Mouse (Mus musculus) retina, postnatal 7 days (tissue): ENCODE measurements at regions not wholly inside any gene's neighbourhood (a gene's known extent, or its start where the extent isn't known, plus 50 kb on each side); places are given as distances from the start of the nearest gene placed in this dataset.

Source experiments
- DNase-seq: peaks from one replicate; pipeline ENCODE4 v3.0.0-alpha.2; 2012; ENCODE audit warnings: low read depth, low spot score

DNA sequence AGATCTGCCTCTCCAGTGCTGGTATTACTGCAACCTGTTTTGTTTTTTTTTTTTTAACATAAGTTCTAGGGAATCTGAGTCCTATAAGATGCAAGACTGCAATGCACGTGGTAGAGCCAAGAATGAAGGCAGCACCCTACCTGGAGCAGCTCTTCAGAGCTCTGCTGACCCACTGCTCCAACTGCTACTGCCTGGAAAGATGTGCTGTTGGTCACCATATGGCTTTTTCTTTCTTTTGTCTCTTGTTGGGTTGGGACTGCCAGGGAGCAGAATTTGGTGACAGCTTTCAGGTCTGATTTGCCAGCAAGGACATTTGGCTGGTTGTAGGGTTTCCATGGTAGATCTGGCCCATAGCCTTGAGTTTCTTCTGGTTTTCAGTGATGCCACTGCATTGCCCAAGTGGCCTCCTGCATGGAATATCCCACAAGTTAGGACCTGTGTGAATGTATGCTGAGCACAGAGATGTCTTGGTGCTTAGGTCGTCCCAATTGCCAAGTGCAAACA, 123.9 kb upstream of the Irf2bp2 start:
- no peak for DNase-seq

DNA sequence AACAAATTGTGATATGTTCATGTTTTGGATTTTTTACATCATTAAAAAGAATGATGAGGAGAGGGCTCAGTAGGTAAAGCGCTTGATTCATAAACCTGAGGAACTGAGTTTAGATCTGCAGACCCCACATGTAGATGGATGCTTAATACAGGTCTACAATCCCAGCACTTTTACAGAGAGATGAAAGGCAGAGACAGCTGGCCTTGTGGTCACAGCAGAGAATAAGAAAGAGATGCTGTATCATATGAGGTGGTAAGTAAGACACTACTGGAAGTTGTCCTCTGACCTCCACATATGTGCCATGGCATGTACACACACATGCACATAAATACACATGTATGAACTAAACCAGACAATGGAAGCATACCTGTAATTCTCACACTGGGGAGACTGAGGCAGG, 121.9 kb upstream of the Irf2bp2 start:
- DNase-seq = no peak

DNA sequence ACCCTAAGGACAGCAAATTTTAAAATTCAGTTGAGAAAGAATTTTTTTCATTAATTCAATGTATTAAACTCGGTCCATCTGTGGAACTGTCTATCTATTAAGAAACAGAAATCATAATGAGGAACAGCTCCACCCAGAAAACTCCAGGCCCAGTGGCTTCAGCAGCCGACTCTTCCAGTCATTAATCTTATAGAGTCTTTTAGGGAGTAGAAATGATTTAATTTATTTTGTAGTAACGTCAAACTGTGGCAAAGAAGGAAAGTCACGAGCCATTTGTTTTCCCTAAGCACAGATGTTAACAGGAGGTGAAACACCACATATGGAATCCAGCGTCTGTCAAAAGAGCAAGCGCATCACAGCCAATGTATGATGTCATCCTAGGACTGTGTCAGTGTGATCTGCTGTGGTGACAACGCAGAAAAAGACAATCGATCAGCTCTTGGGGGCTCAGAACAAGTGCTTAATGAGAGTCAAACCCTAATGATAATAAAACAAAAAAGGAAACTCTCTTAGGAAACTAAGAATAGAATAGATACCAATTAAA, 119.9 kb upstream of the Irf2bp2 start:
- DNase-seq = no peak

DNA sequence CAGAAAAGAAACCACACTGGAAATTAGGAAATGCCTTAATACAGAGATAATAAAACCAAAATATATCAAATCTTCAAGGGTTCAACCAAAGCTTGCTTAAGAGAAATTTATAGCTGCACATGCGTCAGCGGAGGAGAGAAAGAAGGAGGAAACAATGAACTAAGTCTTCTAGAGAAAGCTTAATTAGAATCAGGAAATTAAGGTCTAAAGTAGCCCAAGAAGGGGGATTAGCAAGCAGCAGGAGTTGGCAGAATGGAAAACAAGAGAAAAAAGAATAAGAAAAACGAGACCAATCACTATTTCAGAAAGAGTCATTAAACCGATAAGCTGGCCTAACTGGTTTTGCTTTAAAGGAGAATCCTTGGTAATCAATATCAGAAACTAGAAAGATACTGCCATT, 119.4 kb upstream of the Irf2bp2 start:
- DNase-seq = no peak

DNA sequence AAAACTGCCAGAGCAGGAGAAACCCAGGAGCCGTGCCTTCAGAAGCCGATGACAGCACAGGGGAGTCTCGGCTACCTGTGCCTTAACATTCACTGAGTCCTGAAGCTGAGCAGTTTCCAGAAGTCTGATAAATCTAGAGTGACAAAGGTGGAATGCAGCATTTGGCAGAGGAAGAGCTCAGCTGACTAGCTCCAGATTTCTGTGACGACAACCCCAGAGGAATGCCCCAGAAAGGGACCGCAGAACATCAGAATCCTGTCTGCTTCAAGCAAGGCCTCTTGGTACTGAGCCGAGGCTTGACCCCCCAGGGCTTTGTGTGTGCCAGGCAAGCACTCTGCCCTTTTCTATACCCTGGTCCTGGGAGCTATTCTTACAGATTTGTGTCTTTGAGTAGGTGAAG, 119.0 kb upstream of the Irf2bp2 start:
- DNase-seq = no peak

DNA sequence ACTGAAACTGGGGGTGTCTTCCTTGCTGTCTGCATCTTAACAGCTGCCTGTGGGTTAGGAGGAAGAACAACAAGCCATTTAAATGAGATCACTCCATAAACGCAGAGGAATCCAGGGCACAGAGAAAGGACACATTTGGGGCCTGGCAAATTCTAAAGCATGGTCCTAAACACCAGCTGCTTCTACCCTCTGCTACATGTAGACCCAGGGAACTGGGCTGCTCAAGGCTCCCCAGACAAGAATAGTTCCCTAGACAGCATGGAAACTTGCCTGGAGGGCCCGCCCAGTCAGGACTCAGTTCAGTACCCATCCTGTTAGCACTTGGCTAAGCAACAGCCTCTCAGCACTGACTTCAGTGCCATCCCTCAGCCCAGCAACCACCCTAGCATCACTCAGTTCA, 115.2 kb upstream of the Irf2bp2 start:
- DNase-seq = no peak

DNA sequence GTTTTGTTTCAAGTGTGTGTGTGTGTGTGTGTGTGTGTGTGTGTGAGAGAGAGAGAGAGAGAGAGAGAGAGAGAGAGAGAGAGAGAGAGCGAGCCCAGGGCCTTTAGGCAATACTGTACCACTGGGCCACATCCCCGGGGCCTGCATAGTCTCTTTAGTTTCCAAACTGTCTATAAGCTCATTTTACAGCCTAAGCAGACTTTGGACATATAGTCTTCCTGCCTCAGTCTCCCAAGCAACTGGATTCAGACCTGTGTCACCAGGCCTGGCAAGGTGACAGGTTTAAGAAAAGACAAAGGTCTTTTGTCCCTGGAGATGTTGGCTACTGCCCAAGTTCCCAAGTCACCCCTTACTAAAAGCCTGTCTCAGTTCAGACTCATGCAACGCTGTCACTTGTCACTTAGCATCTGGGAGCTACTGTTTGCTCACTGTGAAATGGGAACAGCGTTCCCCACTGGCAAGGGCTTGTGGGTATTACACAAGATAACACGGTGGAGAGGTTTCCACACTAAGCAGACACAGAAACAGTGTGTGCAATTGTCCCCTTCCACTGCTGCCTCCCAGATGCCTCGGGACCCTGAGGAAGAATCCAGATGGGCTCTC, 113.6 kb upstream of the Irf2bp2 start:
- no peak for DNase-seq

DNA sequence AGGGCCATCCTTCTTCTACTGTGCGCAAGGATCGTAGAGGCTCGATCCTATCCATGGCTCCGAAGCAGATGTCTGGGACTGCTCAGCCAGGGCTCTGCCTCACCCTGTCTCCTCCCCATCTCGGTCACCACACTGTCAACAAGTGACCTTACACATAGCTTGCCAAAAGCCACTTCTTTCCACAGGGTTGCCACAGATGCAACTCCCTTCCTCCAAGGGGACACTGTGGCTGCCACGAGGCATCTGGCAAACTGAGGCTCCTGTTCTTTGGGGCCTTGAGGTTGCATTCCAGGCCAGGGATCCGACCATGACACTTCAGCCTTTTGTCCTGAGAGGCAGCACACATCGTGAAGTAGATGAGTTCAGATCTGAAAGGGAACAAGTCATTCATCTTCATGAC, 112.5 kb upstream of the Irf2bp2 start:
- DNase-seq = no peak

DNA sequence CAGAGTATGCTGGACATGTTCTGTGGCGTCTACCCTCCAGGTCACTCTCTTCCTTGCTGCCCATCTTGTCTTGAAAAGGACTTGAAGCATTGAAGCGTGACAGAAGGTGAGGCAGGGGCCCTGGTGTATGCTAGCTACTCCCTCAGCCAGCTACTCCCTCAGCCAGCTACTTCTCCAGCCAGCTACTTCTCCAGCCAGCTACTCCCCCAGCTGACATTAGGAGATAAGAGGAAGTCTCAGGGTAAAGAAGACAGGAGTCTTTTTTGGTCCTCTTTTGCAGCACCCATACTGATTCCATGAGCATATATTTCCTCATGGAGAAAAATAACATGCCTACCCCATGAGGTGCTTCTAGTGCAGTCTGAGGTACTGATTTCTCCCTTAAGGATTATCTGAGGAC, 111.6 kb upstream of the Irf2bp2 start:
- no peak for DNase-seq

DNA sequence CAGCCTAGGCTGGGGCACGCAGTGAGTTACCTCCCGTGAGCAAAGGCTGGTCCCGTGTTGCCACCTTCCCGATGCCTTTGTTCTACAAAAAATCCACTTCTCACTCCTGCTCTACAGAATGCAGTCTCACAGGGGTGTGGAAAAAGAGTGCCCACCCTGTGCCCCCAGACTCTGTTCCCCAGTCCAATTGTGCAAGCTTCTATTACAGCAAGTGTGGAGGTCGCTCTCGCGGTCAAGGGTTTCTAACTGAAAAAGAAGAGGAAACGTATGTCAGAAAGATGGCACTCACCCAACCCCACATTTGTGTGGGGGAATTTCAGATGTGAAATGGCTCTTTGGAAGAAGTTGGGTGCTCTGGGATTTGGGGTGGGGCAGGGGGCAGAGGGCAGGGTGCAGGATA, 110.9 kb upstream of the Irf2bp2 start:
- DNase-seq = no peak

DNA sequence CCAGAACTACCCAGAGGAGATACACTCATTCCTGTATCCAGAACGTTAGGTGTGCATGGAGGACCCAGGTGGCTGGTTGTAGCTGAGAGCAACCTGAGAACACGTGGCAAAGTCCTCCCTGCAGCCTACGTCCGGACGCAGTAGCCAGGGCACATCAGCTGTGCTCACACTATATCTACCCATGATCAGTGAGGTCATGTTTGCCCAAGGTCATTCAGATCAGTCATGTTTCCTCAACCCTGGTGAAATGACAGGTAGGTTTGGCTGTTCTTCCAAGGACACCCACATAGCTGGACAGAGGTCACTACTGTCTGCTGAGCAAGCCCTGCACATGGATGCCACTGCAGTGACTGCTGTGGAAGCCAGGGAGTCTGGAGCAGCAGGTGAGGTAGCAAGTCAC, 109.8 kb upstream of the Irf2bp2 start:
- DNase-seq = no peak

DNA sequence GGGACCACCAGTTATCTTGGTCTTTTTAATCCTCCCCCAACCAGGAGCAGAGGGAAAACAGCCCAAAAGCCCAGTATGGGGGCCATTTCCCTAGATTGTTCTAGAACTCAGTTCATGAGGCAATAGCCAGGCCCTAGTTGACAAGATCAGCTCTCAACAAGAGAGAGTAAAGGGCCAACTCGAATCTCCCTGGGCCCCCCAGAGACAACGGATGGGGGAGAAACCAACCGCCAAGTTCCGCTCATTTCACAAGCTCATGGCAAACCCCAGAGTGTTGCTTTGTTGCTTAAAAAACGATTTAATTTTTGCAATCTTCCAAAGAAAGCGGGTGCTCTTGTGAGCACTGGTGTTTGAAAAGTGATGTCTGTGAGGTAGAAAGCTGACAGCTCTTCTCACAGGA, 108.5 kb upstream of the Irf2bp2 start:
- no peak for DNase-seq

DNA sequence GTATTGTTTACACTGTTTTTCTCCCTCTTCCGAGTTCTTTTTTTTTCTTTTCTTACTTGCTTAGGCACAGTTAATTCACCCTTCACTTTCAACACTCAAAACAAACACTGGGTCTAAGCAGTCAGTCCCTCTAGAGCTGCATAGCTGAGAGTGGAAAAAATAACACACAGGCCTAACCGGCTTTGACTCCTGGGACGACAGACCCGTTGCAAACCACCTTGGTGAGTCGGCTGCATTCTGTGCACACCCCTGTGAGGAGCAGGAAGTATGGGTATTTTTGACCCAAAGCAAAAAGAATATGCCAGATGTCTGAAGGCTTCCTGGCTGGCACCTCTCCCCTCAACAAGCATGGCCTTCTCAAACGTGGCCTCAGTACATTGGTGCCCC, 105.6 kb upstream of the Irf2bp2 start:
- DNase-seq = no peak

DNA sequence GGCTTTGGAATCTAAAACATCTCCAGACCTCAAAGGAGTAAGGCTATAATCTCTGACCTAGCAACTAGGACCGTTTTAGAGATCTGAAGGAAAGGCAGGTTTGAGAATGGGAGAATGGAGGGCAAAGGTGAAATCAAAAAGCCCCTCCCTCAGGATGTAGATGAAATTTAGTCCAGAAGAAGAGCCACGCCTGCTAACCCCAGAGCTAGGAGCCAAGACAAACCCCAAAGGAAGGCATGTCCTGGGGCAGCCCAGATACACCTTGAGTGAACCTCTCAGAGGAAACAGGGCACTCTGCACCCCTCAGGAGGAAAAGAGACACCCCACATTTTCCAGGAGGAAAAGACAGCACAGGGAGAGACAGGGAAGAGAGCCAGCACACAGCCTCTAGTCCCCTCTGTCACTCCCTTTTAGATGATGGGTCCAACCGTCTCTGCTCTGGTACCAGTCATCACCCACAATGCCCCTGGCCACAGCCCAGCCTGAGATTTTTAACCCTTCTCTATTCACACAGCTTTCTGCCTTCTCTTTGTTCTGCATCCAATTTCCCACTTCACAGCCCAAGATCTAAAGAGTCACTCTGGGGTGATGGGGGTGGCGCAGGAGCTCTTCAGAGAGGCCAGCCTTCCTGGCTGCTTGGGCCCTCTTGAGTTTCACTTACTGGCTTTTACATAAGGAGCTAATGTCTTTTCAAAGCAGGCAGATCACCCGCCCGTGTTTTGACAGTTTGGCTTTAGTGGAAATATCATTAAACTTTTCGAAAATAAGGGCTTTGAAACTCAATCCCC, 105.0 kb upstream of the Irf2bp2 start:
- DNase-seq = no peak

DNA sequence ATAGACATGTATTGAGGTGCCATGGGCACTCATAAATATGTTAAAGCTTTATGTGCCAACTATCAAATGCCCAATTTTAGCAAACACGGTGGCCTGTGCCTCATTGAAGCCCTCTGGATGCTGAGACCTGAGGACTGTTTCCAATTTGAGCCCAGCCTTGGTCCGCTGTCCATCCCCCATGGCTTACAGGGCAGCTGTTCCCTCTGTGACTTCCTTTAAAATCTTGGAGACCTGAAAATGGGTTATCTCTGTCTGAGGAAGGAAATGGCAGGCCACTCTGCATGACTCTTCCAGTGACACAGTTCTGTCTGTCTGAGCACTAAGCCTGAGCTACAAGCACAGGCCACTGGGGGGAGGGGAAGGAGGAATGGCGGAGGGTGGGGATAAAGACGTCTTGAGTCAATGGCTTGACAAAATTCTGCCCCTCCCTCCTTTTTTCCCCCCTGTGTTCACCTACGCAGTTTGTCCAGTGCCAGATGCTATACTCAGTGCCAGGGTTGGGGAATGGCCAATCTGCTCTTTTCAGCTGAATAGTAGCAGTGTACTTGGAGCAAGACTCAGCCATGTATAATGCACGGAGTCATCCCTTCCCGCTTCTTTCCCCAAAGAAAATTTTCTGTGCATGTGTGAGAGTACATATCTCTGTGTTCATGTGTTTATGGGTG, 102.7 kb upstream of the Irf2bp2 start:
- DNase-seq = no peak

DNA sequence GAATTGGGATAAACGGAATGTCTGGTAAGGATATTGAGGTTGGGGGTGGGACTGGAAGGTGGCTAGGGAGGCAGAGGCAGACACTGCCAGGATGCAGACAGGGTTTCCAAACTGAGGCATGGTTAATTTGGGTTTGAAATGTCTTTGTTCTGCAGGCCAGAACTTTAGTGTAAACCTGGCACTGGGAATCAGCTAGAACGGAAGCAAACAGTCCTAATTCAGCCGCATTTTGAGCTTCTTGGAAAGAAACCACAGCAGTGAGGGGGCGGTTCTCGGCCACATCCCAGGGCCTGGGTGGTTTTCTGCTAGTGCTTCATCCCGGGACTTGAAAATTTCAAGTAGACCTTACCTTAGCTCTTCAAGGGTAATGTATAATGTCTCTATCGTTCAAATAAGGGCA, 100.6 kb upstream of the Irf2bp2 start:
- no peak for DNase-seq

DNA sequence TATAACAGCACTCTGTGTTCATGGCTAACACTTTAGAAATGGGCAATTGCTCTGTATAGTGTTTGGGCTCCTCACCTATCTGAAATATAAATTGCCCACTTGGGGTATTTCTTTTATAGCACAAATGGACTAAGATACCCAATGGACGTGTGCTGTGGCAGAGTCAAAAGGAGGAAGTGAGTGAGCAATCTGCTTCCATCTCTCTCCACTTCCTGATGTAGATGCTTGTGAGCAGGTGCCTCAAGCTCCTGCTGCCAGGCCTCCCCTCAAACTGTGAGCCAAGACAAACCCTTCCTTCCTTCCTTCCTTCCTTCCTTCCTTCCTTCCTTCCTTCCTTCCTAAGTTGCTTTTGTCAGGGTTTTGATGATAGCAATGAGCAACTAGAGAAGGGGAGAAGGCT, 99.9 kb upstream of the Irf2bp2 start:
- DNase-seq = no peak

DNA sequence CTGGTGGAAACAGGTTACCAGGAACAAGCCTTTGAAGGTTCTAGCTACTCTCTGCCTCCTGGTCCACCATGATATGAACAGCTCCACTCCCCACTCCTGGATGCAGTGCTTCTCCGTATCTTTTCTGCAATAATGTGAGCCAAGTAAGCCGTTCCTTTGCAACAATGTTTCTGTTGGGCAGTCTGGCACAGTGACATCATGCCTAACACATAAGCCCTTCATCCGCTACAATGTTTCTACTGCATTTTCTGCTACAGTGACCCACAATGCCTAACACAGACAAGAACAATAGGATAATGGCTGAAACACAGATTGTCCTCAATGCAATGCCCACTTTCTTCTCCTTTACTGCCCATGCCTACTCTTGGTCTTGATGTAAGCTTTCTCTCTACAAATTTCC, 98.9 kb upstream of the Irf2bp2 start:
- no peak for DNase-seq

DNA sequence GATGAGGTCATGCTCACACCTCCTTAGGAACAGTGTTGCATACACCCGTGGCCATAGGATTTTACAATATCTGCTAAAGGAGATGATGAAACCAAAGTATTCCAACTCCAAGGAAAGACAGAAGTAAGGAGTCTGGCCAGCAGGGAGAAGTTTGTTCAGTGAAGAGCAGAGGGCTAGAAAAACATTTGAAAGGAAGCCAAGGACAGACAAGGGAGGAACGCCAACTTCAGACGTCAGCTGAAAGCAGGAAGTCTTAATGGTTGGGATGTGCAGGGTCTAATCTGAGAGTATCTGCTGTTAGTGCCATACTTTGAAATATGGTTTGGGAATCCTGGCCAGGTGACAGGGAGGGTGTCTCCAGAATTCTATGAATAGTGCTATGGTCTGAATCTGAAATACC, 98.5 kb upstream of the Irf2bp2 start:
- no peak for DNase-seq

DNA sequence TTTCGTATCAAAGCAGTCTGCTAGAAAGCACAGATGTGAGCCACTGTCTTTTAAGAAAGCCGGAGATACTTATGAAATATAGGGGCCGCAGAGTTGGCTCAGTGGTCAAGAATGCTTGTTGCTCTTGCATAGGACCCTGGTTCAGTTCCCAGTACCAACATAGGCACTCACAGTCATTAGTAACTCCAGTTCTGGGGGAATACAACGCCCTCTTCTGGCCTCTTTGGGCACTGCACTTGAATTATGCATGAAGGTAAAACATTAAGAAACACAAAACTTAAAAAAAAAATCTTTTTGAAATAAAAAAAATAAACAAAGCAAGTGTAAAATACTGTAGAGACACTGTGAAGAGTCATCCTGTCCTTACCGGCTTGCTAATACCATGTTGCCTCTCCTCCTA, 94.7 kb upstream of the Irf2bp2 start:
- no peak for DNase-seq

DNA sequence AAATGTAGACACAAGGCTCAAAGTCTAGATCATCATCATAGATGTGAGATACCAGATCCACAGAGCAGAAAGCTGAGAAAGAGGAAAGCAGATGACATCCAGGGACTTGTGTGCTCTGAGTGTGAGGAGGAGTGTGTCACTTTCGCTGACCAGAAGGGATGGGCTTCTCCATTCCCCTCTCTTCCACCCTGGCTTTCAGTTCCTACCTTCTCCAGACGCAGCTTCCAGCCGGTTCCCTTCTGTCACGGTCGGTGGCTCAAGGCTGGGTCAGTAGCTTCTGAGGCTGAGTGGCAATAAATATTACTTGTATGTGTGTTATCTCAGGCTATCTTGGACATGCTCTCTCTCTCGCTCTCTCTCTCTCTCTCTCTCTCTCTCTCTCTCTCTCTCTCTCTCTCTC, 94.2 kb upstream of the Irf2bp2 start:
- no peak for DNase-seq

DNA sequence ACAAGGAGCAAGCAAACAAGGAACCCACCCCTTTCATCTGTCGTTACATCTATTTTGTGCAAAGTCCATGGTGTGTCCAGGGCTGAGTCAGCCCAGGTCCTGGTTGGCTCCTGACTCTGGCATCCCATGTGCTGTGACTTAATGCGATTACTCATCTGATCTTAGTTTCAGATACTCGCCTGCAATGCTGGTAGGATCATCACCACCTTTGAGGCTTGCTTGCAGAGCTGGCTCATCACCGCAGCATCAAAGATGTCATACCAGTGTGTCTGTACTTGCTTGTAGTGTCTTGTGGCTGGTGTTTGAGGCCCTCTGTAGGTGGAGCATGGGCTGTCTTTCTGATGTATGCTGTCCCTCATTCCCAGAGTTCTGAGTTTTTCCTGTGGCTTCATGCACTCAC, 93.0 kb upstream of the Irf2bp2 start:
- no peak for DNase-seq

DNA sequence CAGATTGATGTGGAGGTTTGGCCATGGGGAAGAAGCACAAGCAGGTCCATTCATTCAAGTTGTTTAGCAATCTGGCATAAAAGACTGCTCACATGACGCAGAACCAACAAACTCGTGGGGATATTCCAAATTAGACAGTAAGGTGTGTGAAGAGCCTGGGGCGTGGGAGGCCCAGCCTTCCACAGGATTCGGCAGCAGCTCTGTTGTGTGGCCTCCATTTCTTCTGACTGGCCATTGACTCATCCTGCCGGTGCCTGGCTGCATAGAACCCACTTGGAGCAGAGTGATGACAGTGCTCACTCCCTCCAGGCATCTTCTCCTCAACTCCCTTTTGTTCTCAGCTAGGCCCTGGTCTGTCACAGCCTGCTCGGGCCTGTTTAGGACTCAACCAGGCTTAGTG, 91.6 kb upstream of the Irf2bp2 start:
- DNase-seq = no peak
